Mouse (Mus musculus): ENCODE measurements around the gene Ccdc130.

DNA sequence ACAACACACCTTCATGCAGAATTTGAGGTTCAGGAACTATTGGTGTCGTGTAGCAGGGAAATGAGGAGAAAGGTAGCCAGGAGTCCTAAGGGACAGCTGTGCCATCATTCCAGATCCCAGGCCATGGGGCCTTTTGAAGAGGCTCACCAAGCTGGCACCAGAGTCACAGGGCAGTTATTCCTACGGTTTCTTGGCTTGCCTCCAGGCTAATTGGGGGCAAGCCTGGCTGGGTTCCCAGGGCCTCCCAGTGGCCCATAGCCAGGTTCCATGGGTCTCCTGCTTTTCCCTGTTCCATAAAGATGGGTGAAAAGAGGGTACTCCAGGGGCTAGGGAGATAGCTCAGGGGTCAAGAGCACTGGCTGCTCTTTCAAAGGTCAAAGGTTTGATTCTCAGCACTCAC lies 28.4 kb downstream of the Ccdc130 start:
- TF ChIP-seq CTCF (IDR thresholded peaks at IDR 0.05; ENCODE audit: control insufficient read depth, insufficient read depth, low read length) (no peak), POLR2A (IDR thresholded peaks at IDR 0.05; ENCODE audit: borderline replicate concordance, control insufficient read depth, low read depth, low read length) (no peak)

Data from bone marrow, adult 2 months (tissue).